Mouse (Mus musculus): ENCODE measurements around the gene Rps19.

The Rps19 gene

GRCm38 (mm10) chr7:24904070-24904483 lies 19.9 kb downstream of the Rps19 start:
- peak; percentile 96 for DNase-seq

GRCm38 (mm10) chr7:24904936-24905335 lies 20.8 kb downstream of the Rps19 start:
- DNase-seq: peak; percentile 66

- no peak for DNase-seq
Observed at GRCm38 (mm10) chr7:24906551-24906950, 22.4 kb downstream of the Rps19 start.

- DNase-seq: no peak
Observed at GRCm38 (mm10) chr7:24907211-24907748, 23.1 kb downstream of the Rps19 start.

DNA sequence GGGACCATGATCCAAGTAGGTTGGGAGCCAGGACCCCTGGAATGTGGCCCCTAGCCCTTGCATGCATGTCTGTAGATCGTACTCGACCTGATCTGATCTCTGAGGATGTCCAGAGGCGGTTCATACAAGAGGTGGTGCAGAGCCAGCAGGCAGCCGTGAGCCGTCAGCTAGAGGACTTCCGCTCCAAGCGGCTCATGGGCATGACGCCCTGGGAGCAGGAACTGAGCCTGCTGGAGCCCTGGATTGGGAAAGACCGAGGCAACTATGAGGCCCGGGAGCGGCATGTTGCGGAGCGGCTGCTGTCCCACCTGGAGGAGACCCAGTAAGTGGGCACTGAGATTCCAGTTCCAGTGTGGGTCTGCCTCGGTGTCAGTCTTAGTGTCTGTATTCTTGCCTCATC lies 28.3 kb downstream of the Rps19 start:
- DNase-seq: no peak

- no peak for DNase-seq
Observed at GRCm38 (mm10) chr7:24918763-24919323, 34.7 kb downstream of the Rps19 start.

DNA sequence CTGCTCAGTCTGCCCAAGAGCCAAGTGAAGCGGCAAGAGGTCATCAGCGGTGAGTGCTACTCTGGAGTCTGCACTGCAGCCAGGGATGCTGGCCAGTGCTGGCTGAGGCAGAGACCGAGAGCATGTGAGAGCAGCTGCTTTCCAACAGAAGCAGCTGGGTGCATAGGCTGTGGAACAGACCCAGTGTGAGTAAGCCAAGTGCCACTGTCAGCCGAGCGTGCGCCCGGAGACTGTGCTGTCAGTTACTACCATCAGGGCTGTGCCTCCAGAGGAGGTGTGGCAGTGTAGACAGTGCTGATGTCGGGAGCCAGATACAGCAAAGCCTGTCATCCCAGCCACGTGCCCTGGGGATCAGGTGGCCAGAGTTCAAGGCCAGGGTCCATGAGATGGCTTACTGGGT lies 35.6 kb downstream of the Rps19 start:
- DNase-seq: no peak

DNA sequence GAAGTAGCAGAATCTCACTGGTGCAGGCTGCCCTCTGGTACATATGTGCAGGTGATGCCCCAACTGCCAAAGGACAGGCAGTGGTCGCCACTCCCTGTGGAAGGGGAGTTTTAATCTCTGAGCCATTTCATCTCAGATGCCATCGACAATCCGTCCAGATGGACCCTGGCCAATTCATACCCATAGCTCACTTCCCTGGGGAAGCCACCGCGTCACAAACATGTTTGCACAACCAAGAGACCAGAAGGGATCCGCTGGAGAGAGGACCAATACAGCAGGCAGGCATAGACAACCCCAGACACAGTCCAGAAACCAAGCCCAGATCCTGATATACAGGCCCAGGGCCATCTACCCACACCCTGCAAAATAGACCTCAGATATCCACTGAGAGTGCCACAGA lies 46.3 kb downstream of the Rps19 start:
- no peak for DNase-seq

- no peak for DNase-seq
Observed at GRCm38 (mm10) chr7:24931651-24932050, 47.5 kb downstream of the Rps19 start.
